Mouse (Mus musculus): Measurements from ENCODE around the gene Gse1. TPM values are rescaled to one million over a fixed set of nuclear protein-coding genes. Genes with fewer than 3 reads are reported as not detected.

Gene Gse1
- polyA plus RNA-seq, 1 experiment: 45.8 TPM

DNA sequence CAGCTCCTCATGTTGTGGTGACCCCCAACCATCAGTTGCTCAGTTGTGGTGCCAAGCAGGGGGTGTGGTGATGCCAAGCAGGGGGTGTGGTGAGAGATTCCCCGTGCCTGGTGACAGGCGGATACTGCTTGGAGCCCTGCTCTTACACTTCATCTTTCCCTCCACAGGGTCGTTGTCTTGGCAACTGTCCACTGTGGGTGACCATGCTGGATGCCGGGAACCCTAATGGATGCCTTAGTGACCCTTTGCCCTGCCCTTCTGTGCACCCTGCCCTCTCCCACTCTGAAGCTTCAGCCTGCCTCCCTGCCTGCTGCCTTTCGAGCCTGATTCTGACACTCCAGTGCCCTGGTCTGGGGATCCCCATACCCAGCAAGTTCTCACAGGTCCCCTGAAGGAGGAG lies 109.4 kb downstream of the Gse1 start:
- H3K27ac ChIP-seq (ENCODE audit: control insufficient read depth, insufficient read depth, low read depth, low read length, poor library complexity): no peak overlapping the region
- 60% methylated on average over 5 of the region's 5 CpGs for WGBS
- H3K4me1 ChIP-seq (ENCODE audit: control insufficient read depth, insufficient read depth, low read length): peaks cover 1% of the 10 kb centered on the region; the same call in 1 of the 2 replicates
- no peak for TF ChIP-seq POLR2A (IDR thresholded peaks at IDR 0.05; ENCODE audit: borderline replicate concordance, control insufficient read depth, low read depth, low read length)
- TF ChIP-seq CTCF (IDR thresholded peaks at IDR 0.05; ENCODE audit: control insufficient read depth, insufficient read depth, low read length): no peak
- H3K4me3 ChIP-seq (replicated peaks; ENCODE audit: control insufficient read depth, low read depth, low read length): no peak overlapping the region

DNA sequence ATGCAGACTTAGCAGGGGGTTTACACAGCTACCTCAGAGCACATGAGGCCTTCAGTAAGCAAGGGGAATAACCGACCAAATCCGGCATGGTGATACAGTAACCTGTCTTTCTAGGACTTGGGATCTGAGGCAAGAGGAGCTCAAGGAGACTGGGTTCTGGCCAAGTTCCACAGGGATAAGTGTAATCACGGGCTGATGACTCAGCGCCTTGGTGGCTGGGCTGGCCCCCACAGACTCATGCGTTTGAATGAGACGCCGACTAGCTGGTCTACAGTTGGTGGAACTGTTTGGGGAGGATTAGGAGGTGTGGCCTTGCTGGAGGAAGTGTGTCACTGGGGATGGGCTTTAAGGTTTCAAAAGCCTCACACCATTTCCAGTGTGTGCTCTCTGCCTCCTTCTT lies 110.4 kb downstream of the Gse1 start:
- WGBS: 79% methylated on average over 7 of the region's 7 CpGs
- Histone ChIP-seq H3K4me1 (ENCODE audit: control insufficient read depth, insufficient read depth, low read length) (peaks cover 3% of the 10 kb centered on the region), H3K4me3 (replicated peaks; ENCODE audit: control insufficient read depth, low read depth, low read length) (no peak overlapping the region), H3K27ac (ENCODE audit: control insufficient read depth, insufficient read depth, low read depth, low read length, poor library complexity) (no peak overlapping the region)
- TF ChIP-seq CTCF (IDR thresholded peaks at IDR 0.05; ENCODE audit: control insufficient read depth, insufficient read depth, low read length): no peak

DNA sequence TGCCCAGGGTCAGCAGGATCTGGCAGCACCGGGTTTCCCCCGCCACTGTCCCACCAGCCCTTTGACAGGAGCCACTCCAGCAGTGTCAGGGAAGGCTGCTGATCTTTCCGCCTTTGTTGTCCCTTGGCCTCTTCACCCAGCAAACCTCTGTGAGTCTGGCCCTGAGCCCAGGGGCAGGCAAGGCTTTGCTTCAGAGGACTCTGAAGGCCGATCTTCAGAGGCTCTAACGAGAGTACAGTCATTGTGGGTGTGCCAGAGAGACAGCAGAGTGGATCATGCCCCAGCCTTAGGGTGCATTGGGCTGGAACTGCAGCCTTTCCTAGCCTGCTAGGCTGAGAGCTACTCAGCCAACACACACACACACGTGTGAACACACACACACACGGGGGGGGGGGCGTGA lies 111.5 kb downstream of the Gse1 start:
- TF ChIP-seq CTCF (IDR thresholded peaks at IDR 0.05; ENCODE audit: control insufficient read depth, insufficient read depth, low read length): no peak
- no peak for TF ChIP-seq POLR2A (IDR thresholded peaks at IDR 0.05; ENCODE audit: borderline replicate concordance, control insufficient read depth, low read depth, low read length)
- no peak overlapping the region for H3K27ac ChIP-seq (ENCODE audit: control insufficient read depth, insufficient read depth, low read depth, low read length, poor library complexity)
- peaks cover 4% of the 10 kb centered on the region for H3K4me1 ChIP-seq (ENCODE audit: control insufficient read depth, insufficient read depth, low read length)
- H3K4me3 ChIP-seq (replicated peaks; ENCODE audit: control insufficient read depth, low read depth, low read length): no peak overlapping the region
- WGBS: 60% methylated on average over 7 of the region's 8 CpGs

DNA sequence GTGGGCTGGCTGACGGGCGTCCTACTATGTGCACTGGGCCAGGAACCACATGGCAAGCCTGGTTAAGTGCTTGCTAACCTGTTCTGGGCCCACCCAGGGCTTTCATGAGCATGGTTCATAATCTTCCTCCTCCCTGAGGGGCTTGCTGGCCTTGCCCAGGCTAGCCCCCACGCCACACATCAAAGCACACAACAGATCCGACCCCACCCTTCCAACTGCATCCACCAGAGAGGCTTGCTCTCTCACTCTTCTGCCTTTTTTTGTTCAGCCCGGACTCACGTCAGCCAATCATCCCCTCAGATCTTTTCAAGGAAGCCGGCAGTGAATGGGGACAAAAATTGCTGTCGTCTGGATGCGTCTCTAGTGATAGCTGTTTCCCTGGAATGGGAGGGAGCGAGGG lies 112.9 kb downstream of the Gse1 start:
- TF ChIP-seq CTCF (IDR thresholded peaks at IDR 0.05; ENCODE audit: control insufficient read depth, insufficient read depth, low read length) (no peak), POLR2A (IDR thresholded peaks at IDR 0.05; ENCODE audit: borderline replicate concordance, control insufficient read depth, low read depth, low read length) (no peak)
- 82% methylated on average over 10 of the region's 10 CpGs for WGBS
- H3K4me1 ChIP-seq (ENCODE audit: control insufficient read depth, insufficient read depth, low read length): peaks cover 6% of the 10 kb centered on the region
- no peak overlapping the region for H3K4me3 ChIP-seq (replicated peaks; ENCODE audit: control insufficient read depth, low read depth, low read length)
- no peak overlapping the region for H3K27ac ChIP-seq (ENCODE audit: control insufficient read depth, insufficient read depth, low read depth, low read length, poor library complexity)

DNA sequence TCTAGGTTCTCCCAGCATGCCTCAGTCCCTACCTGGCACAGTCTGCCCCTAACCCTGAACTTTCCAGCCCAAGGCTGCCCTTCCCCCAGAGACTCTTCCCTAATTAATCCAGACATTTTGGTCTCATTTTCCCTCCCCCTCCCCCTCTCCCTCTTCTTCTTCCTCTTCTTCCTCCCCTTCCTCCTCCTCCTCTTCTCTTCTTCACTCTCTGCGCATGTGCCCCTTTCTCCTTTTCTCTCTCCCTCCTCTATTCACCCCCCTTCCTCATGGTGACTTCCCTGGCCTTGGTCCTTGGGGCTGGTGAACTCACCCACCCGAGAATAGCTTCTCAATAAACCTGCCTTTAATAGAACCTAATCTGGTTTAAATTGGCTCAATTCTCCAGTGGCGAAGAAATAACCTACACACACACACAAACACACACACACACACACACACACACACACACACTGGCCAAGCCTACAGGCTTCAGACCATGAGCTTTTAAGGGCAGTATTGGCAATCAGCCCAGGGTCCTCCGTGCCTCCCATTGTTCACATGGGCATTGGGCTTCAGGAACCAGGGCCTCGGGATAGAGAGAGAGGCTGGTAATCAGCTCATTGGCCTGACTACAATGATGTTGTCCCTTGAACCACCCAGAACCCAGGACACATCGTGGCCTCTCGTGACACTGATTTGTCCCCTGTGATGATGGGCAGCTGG lies 114.7 kb downstream of the Gse1 start:
- no peak overlapping the region for H3K4me3 ChIP-seq (replicated peaks; ENCODE audit: control insufficient read depth, low read depth, low read length)
- peaks cover 6% of the 10 kb centered on the region for H3K4me1 ChIP-seq (ENCODE audit: control insufficient read depth, insufficient read depth, low read length)
- WGBS: 16% methylated on average over 7 of the region's 7 CpGs
- H3K27ac ChIP-seq (ENCODE audit: control insufficient read depth, insufficient read depth, low read depth, low read length, poor library complexity): no peak overlapping the region
- no peak for TF ChIP-seq POLR2A (IDR thresholded peaks at IDR 0.05; ENCODE audit: borderline replicate concordance, control insufficient read depth, low read depth, low read length)
- no peak for TF ChIP-seq CTCF (IDR thresholded peaks at IDR 0.05; ENCODE audit: control insufficient read depth, insufficient read depth, low read length)

DNA sequence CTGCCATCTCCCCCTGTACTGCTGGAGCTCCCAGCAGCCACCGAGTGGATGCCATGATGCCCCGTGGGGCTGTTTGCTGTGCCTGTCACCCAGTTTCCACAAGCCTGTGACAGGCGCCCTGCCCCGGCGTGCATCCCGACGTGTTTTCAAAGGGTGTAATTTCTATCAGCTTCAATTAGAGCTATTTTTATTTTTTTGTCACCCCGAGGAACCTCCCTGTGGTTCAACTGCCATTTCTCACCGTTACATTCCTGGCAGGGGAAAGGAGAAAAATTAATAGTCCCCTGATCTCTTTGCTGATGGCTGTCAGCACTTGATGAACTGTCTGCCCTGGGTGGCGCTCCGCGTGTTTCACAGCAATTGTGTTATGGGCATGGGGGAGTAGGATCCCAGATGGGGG lies 115.3 kb downstream of the Gse1 start:
- 7% methylated on average over 12 of the region's 12 CpGs for WGBS
- Histone ChIP-seq H3K4me1 (ENCODE audit: control insufficient read depth, insufficient read depth, low read length) (peaks cover 6% of the 10 kb centered on the region), H3K4me3 (replicated peaks; ENCODE audit: control insufficient read depth, low read depth, low read length) (no peak overlapping the region), H3K27ac (ENCODE audit: control insufficient read depth, insufficient read depth, low read depth, low read length, poor library complexity) (no peak overlapping the region; the same call in 1 of the 2 replicates)
- no peak for TF ChIP-seq CTCF (IDR thresholded peaks at IDR 0.05; ENCODE audit: control insufficient read depth, insufficient read depth, low read length)
- no peak for TF ChIP-seq POLR2A (IDR thresholded peaks at IDR 0.05; ENCODE audit: borderline replicate concordance, control insufficient read depth, low read depth, low read length)

DNA sequence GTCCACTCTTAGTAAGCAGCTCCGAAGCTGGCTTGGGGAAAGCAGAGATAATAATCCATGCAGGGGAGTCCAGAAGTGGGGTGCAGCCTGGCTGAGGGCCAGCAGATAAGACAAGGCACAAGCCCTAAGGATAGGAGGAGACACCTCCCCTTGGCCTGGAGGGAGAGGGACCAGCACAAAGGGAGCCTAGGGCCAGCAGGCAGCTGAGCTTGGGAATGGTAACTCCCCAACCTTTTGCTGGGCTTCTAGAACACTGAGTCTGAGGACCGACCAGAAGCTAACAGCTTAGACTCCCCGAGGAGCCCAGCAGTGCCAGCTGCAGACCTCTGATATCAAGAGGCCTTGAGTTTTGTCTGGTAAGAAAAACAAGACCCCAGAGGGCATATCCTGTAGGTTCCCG lies 115.9 kb downstream of the Gse1 start:
- H3K4me3 ChIP-seq (replicated peaks; ENCODE audit: control insufficient read depth, low read depth, low read length): no peak overlapping the region
- peak overlapping the region; percentile 6; the same call in 1 of the 2 replicates for H3K27ac ChIP-seq (ENCODE audit: control insufficient read depth, insufficient read depth, low read depth, low read length, poor library complexity)
- TF ChIP-seq POLR2A (IDR thresholded peaks at IDR 0.05; ENCODE audit: borderline replicate concordance, control insufficient read depth, low read depth, low read length) (no peak), CTCF (IDR thresholded peaks at IDR 0.05; ENCODE audit: control insufficient read depth, insufficient read depth, low read length) (no peak)
- 1% methylated on average over 4 of the region's 4 CpGs for WGBS
- H3K4me1 ChIP-seq (ENCODE audit: control insufficient read depth, insufficient read depth, low read length): peaks cover 6% of the 10 kb centered on the region

DNA sequence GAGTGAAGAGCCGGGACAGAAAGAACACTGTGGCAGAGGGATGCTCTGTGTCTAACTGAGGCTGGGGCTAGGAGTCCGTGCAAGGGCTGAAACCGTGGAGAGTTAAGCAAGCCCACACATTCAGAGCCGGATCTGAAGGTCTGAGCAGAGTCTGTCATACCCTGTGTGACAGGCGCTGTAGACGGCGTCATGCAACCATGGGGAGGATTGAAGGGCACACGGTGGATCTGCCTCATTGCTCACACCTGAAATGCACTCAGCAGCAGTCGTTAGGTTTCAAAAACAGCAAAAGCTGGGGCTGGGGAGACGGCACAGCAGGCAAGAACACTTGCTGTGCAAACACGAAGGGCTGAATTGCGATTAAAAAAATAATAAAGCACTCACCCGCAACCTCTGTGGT lies 116.3 kb downstream of the Gse1 start:
- no peak overlapping the region for H3K4me3 ChIP-seq (replicated peaks; ENCODE audit: control insufficient read depth, low read depth, low read length)
- H3K27ac ChIP-seq (ENCODE audit: control insufficient read depth, insufficient read depth, low read depth, low read length, poor library complexity): peak overlapping the region; percentile 42; the same call in 1 of the 2 replicates
- peaks cover 6% of the 10 kb centered on the region for H3K4me1 ChIP-seq (ENCODE audit: control insufficient read depth, insufficient read depth, low read length)
- 16% methylated on average over 13 of the region's 13 CpGs for WGBS
- TF ChIP-seq CTCF (IDR thresholded peaks at IDR 0.05; ENCODE audit: control insufficient read depth, insufficient read depth, low read length) (no peak), POLR2A (IDR thresholded peaks at IDR 0.05; ENCODE audit: borderline replicate concordance, control insufficient read depth, low read depth, low read length) (no peak)
